Mouse (Mus musculus) stomach, embryonic 14.5 days (tissue): Measurements from ENCODE around the gene Slc30a1. TPM values are rescaled to one million over a fixed set of nuclear protein-coding genes. Genes with fewer than 3 reads are reported as not detected.

Experiments used
- ATAC-seq: fragments of 200-750 bp; cut with Nextera tagmentation; 2 replicates; pipeline ENCODE4 v1.8.0; 2017; ENCODE audit warnings: low read depth, moderate TSS enrichment; ENCODE audit not compliant: insufficient number of reproducible peaks, insufficient read depth, low FRiP score
- H3K27ac ChIP-seq: fragments of 300-500 bp; sonication (generic); 2 replicates; pipeline ENCODE4 v1.5.1; 2014; ENCODE audit warnings: mild to moderate bottlenecking, low read length, moderate library complexity, mixed read lengths
- H3K27me3 ChIP-seq: fragments of 300-500 bp; sonication (generic); 2 replicates; pipeline ENCODE4 v1.6.1; 2014; ENCODE audit warnings: low read length, control low read depth, mixed read lengths; ENCODE audit not compliant: control insufficient read depth, insufficient read depth
- H3K36me3 ChIP-seq: fragments of 300-500 bp; sonication (generic); 2 replicates; pipeline ENCODE4 v1.6.1; 2014; ENCODE audit warnings: mild to moderate bottlenecking, control low read depth, low read length, moderate library complexity, mixed read lengths; ENCODE audit not compliant: control insufficient read depth, insufficient read depth
- H3K4me1 ChIP-seq: fragments of 300-500 bp; sonication (generic); 2 replicates; pipeline ENCODE4 v1.6.1; 2014; ENCODE audit warnings: low read length, control low read depth, mixed read lengths; ENCODE audit not compliant: control insufficient read depth, insufficient read depth
- H3K4me2 ChIP-seq: fragments of 300-500 bp; sonication (generic); replicated peaks from 2 replicates; pipeline ENCODE4 v1.6.1; 2014; ENCODE audit warnings: low read depth, low read length, control low read depth
- H3K4me3 ChIP-seq: fragments of 300-500 bp; sonication (generic); 2 replicates; pipeline ENCODE4 v1.5.1; 2014; ENCODE audit warnings: low read depth, low read length, control low read depth
- H3K9ac ChIP-seq: fragments of 300-500 bp; sonication (generic); replicated peaks from 2 replicates; pipeline ENCODE4 v1.6.1; 2014; ENCODE audit warnings: low read depth, mild to moderate bottlenecking, control low read depth, low read length, moderate library complexity, mixed read lengths
- H3K9me3 ChIP-seq: fragments of 300-500 bp; sonication (generic); 2 replicates; pipeline ENCODE4 v1.6.1; 2016; ENCODE audit warnings: low read depth, low read length, control low read depth; ENCODE audit not compliant: control insufficient read depth
- WGBS: fragments of 180-500 bp; shearing (Covaris S2); extraction: QIAGEN DNeasy Blood & Tissue Kit; methylation state at CpG from one replicate; pipeline ENCODE4 v1.1.7; 2014; 5-methylcytosine and 5-hydroxymethylcytosine counted together
- polyA plus RNA-seq: library from polyadenylated mRNA; unstranded; fragments of >200 nt; fragmentation: Nextera tagmentation; extraction: Ambion mirVana; gene quantifications from 2 replicates; pipeline ENCODE4 v1.2.1, GENCODE M21; 2014

Gene Slc30a1
- polyA plus RNA-seq, 1 experiment from 2014 or later, result 1.5 TPM

DNA sequence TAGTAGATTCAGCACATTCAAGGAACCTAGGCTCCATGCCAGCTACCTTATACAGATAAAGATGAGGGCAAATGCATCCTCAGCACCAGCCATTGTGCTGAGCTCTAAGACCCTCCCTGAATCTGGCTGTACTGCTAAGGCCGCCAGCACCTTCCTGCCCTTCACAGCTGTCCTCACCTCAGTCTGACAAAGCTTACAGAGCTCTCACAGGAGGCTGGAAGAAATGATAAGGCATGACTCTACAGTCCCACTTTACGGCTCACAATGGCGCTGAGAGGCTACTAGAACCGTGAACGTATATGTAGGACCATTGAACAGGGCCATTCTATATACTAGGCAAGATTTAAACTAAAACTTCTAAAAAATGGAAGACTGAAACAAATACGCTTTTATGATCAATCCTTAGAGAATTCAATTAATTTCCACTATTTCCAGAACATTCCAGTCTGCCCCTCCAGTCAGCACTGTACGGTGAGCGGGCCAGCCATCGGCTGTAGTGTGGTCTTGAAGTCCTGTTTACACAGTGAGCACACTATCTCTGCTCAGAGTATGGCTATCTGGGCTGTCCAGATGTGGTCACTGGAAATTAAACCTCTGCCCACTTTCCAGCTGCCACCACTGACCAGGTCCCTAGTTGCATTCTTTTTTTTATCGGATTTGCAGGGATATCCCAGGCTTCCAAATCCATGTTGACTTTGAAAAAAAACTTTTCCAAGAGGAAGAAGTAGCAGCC lies 23.9 kb upstream of the Slc30a1 start:
- Histone ChIP-seq H3K27ac (no peak overlapping the region), H3K27me3 (no peaks in the 10 kb centered on the region), H3K4me1 (peaks cover 8% of the 10 kb centered on the region; the same call in 1 of the 2 replicates), H3K9me3 (no peaks in the 10 kb centered on the region), H3K4me2 (no peak overlapping the region), H3K9ac (no peak overlapping the region), H3K36me3 (no peaks in the 10 kb centered on the region), H3K4me3 (no peak overlapping the region)
- 85% methylated on average over 10 of the region's 10 CpGs for WGBS
- no peak for ATAC-seq

DNA sequence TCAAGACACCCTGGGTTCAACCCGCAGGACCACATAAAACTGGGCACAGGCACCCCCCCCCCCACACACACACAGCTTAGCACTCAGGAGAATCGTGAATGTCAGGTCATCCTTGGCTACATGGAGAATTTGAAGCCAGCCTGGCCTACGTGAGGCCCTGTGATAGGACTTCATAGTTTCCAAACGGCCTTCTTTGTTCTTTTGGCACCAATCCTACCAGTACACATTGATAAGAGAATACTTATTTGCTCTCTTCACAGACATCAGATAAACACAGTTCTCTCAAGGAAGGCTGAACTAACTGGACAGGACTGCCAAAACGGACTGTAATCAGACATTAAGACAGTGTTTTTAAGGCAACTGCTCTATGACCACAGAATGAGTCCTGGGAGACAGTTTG lies 22.9 kb upstream of the Slc30a1 start:
- Histone ChIP-seq H3K4me3 (no peak overlapping the region), H3K27ac (no peak overlapping the region), H3K4me1 (0 out of 2 replicates have a peak, but pooled peaks cover 5% of the 10 kb centered on the region), H3K36me3 (no peaks in the 10 kb centered on the region), H3K4me2 (no peak overlapping the region), H3K9me3 (no peaks in the 10 kb centered on the region), H3K27me3 (no peaks in the 10 kb centered on the region), H3K9ac (no peak overlapping the region)
- 45% methylated on average over 5 of the region's 5 CpGs for WGBS
- no peak for ATAC-seq

DNA sequence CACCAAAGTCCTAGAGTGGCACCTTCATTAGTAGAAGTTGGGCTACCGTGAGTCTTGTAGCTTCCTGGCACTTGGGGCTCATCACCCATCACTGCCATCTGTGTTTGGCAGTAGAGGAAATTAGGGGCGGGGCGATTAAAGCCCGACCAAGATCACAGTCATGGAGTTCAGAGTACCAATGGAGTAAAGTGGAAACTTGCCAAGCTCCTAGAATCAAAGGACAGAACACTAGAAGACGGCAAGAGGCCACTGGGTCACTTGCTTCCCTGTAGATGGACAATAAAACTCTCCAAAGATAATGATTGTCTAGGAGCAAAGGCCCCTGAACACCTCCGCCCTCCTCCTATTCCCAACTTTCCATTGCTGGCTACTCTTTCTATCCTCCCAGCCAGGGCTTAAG lies 14.7 kb upstream of the Slc30a1 start:
- H3K4me1 ChIP-seq, result no peaks in the 10 kb centered on the region
- H3K9me3 ChIP-seq, result no peaks in the 10 kb centered on the region
- no peaks in the 10 kb centered on the region for H3K27me3 ChIP-seq
- no peak overlapping the region for H3K27ac ChIP-seq
- 72% methylated on average over 6 of the region's 6 CpGs for WGBS
- H3K4me2 ChIP-seq, result no peak overlapping the region
- no peak overlapping the region for H3K9ac ChIP-seq
- no peaks in the 10 kb centered on the region for H3K36me3 ChIP-seq
- ATAC-seq, result no peak
- H3K4me3 ChIP-seq, result no peak overlapping the region

DNA sequence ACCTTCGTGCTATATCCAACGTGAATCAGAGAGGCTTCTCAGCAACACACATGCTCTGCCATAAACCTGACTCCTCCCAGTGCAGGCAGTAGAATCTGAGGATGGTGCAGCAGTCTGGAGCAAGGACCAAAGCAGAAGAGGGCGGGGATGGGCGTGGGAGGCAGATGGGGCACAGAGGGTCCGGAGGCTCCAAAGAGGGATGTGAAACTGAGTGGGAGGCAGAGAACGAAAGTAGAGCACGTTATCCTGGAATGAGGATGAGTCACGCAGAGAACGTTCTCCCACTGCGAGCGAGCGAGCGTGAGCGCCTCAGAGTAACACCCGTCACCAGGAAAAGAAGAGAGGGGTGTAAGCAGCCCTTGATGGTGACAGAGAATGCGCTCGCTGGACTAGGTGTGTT lies 12.2 kb upstream of the Slc30a1 start:
- Histone ChIP-seq H3K9me3 (no peaks in the 10 kb centered on the region), H3K4me2 (no peak overlapping the region), H3K27me3 (no peaks in the 10 kb centered on the region), H3K9ac (no peak overlapping the region), H3K36me3 (no peaks in the 10 kb centered on the region), H3K4me1 (no peaks in the 10 kb centered on the region), H3K27ac (no peak overlapping the region), H3K4me3 (no peak overlapping the region)
- no peak for ATAC-seq
- 72% methylated on average over 17 of the region's 17 CpGs for WGBS

DNA sequence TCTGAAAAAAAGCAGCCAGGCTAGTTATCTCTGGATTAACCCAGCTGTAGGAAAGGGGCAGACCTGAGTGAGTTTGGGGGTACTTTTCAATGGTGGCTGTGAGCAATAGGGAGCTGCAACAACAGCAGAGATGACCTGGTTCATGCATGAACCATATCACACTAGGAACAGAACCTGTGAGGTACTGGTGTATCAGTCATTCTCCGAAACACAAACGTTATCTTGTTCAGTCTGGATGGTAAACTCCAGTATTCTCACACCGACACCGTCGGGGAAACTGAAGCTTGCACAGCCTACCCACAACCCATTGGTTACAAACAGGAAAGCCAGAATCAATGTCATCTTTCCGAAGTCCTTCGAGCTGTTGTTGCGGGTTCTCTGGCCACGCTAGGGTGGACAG lies 11.7 kb upstream of the Slc30a1 start:
- Histone ChIP-seq H3K4me3 (no peak overlapping the region), H3K4me2 (no peak overlapping the region), H3K9me3 (no peaks in the 10 kb centered on the region), H3K27me3 (no peaks in the 10 kb centered on the region), H3K36me3 (no peaks in the 10 kb centered on the region), H3K4me1 (no peaks in the 10 kb centered on the region), H3K9ac (no peak overlapping the region), H3K27ac (no peak overlapping the region)
- ATAC-seq, result no peak
- WGBS, result 88% methylated on average over 9 of the region's 9 CpGs

DNA sequence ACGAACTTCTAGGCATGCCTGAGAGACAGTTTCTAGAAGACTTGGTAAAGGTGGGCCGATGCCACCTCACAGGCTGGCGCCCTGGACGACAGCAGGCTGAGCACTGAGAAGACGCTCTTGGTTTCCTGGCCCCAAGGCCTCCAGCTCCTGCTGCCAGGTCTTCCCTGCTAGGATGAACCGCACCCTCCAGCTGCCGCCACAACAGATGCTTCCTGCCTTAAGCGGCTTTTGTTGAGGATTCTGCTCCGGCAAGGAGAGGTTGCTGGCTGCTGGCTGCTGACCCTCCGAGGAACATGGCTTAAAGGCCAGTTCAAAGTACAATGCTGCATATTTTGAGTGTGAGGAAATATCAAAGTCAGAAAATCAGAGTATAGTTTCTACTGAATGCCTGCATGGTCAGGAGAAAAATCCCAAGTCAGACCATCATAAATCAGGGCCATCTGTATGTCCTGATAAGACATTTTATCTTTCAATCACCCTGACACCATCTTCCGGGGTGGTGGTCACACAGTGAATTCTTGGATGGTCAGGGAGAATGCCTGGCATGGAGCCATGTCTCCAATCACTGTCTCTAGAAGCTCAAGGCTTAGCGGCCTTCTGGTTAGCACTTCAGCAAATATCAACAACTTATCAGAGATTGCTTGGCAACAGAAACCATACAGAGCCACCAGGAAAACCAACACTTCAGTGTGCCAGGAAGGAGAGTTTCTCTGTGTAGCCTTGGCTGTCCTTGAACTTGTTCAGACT lies 9.6 kb upstream of the Slc30a1 start:
- no peaks in the 10 kb centered on the region for H3K36me3 ChIP-seq
- H3K9me3 ChIP-seq, result no peaks in the 10 kb centered on the region
- no peak overlapping the region for H3K4me3 ChIP-seq
- ATAC-seq, result no peak; the same call in 1 of the 2 replicates
- WGBS, result 56% methylated on average over 12 of the region's 12 CpGs
- H3K27ac ChIP-seq, result no peak overlapping the region
- no peaks in the 10 kb centered on the region for H3K4me1 ChIP-seq
- H3K4me2 ChIP-seq, result no peak overlapping the region
- H3K9ac ChIP-seq, result no peak overlapping the region
- H3K27me3 ChIP-seq, result no peaks in the 10 kb centered on the region

DNA sequence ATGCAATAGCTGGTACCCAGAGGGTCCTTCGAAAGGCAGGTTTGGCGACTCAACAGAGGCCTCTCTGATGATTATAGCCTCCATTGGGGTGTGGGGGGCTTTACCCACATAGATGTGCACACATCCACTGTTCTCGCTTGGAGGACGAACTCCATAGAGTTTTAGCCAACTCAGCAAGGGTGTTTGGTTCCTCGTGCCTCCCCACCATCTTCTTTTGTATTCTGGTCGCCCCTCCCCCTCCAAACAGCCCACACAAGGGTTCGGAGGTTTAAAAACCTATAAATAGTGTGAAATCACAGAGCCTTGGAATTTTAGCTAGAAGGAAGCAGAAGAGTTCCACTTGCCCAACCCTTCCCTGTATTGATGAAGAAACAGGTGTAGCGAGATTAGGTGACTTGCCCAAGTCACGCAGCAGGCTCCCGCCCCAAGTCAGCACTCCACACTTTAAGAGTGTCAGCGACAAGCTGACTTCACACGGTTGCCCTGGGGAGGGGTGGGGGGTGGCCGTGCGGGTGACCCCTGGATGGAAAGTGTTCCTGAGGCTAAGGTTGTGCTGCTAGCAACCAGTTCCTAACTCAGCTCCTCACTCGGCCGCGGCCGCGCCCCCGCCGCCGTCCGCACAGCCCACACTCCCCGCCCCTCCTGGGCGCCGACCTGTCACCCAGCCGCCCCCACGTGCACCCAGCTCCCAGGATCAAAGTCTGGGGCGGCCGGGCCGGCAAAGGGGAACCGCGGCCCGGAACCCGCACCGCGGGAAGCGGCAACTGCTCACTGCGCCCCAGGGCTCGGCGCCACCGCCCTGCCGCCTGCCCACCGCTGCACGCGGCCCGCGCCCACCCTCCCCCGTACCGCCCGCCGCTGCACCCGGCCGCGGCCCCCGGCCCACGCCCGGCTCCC lies 682 bp upstream of the Slc30a1 start:
- H3K4me3 ChIP-seq, result peak overlapping the region; percentile 69
- H3K27me3 ChIP-seq, result no peaks in the 10 kb centered on the region
- 0 out of 2 replicates have a peak overlapping the region, but pooled peaks have one; percentile 44 for H3K27ac ChIP-seq
- WGBS, result 5% methylated on average over 48 of the region's 58 CpGs
- peaks cover 30% of the 10 kb centered on the region for H3K4me1 ChIP-seq
- H3K4me2 ChIP-seq, result peak overlapping the region; percentile 76
- ATAC-seq, result peak; percentile 76
- peaks cover 6% of the 10 kb centered on the region; the same call in 1 of the 2 replicates for H3K36me3 ChIP-seq
- peak overlapping the region; percentile 63; the same call in 1 of the 2 replicates for H3K9ac ChIP-seq
- no peaks in the 10 kb centered on the region for H3K9me3 ChIP-seq

DNA sequence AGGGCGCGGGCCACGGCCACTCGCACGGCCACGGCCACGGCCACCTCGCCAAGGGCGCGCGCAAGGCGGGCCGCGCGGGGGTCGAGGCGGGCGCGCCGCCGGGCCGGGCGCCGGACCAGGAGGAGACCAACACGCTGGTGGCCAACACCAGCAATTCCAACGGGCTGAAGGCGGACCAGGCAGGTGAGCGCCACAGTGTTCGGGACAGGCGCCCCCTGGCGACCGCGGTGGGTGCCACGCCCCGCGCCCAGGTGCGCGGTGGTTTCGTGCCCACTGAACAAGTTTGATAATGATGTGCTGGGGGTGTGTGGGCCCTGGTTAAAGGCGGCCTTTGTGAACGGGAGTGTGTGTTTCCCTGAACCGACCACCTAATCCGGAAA lies 854 bp downstream of the Slc30a1 start:
- H3K4me3 ChIP-seq, result peak overlapping the region; percentile 69
- under 1% methylated on average over 43 of the region's 43 CpGs for WGBS
- 0 out of 2 replicates have a peak overlapping the region, but pooled peaks have one; percentile 87 for H3K27ac ChIP-seq
- peak; percentile 36; the same call in 1 of the 2 replicates for ATAC-seq
- peak overlapping the region; percentile 64 for H3K9ac ChIP-seq
- H3K4me2 ChIP-seq, result peak overlapping the region; percentile 76
- no peaks in the 10 kb centered on the region for H3K9me3 ChIP-seq
- peaks cover 42% of the 10 kb centered on the region for H3K4me1 ChIP-seq
- H3K27me3 ChIP-seq, result no peaks in the 10 kb centered on the region
- peaks cover 6% of the 10 kb centered on the region; the same call in 1 of the 2 replicates for H3K36me3 ChIP-seq
